Mouse (Mus musculus) spleen, adult 10 weeks (tissue): ENCODE measurements around the gene Zswim2. TPM values are rescaled to one million over a fixed set of nuclear protein-coding genes. Genes with fewer than 3 reads are reported as not detected.

Experiments used
- polyA plus RNA-seq: library from polyadenylated mRNA; stranded (reverse); fragments of 350-450 nt; fragmentation: Illumina TruSeq; extraction: RNeasy Lipid Tissue Mini Kit (QIAGEN cat#74804); gene quantifications from one replicate; pipeline ENCODE4 v1.2.3, GENCODE M21; 2015; ENCODE audit warnings: low replicate concordance; ENCODE audit not compliant: insufficient read depth

Gene Zswim2
- not detected for polyA plus RNA-seq

DNA sequence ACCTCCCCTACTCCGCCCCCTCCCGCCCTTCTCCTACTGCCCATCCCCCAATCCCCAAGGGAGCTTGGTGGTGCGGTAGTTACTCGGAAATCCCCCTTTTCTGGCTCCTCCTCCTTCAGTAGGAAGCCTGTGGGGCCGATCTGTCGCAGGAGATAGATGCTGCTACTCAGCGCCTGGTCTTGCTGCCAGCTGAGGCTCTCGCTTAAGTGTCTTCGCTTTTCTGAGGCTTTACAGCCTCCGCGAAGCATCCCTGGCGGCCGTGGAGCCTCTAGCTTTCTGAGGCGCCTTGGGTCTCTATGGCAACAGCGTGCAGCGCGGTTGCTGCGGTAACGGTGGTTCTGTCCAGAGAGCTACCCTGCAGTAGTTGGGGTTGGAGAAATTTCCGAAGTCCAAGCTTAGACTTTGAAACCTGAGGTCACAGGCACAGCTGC lies at the start of gene Zswim2:
Gene Zswim2, minus strand, starts transcription at position 298 of the 431 bp plus-strand sequence.

DNA sequence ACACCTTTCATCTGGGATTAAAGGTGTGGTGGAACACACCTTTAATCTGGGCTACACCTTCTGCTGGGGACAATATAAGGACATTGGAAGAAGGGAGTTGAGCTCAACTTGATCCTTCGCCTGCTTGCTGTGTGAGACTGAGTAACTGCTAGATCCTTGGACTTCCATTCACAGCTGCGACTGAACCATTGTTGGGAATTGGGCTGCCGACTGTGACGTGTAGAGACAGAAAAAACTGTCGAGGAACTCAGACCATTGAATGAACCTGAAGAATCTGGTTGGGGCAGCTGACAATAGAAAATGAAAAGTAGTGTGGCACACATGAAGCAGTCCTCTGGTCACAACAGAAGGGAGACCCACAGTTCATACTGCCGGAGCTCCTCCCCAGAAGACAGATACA lies 49.2 kb upstream of the Zswim2 start, which contains the start of gene Gm13691:
Gene Gm13691, plus strand, starts transcription at position 301 of the 400 bp plus-strand sequence.

DNA sequence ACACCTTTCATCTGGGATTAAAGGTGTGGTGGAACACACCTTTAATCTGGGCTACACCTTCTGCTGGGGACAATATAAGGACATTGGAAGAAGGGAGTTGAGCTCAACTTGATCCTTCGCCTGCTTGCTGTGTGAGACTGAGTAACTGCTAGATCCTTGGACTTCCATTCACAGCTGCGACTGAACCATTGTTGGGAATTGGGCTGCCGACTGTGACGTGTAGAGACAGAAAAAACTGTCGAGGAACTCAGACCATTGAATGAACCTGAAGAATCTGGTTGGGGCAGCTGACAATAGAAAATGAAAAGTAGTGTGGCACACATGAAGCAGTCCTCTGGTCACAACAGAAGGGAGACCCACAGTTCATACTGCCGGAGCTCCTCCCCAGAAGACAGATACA lies 43.4 kb upstream of the Zswim2 start, which contains the start of gene Gm13697:
Gene Gm13697, plus strand, starts transcription at position 301 of the 400 bp plus-strand sequence.

DNA sequence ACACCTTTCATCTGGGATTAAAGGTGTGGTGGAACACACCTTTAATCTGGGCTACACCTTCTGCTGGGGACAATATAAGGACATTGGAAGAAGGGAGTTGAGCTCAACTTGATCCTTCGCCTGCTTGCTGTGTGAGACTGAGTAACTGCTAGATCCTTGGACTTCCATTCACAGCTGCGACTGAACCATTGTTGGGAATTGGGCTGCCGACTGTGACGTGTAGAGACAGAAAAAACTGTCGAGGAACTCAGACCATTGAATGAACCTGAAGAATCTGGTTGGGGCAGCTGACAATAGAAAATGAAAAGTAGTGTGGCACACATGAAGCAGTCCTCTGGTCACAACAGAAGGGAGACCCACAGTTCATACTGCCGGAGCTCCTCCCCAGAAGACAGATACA lies 37.6 kb upstream of the Zswim2 start, which contains the start of gene Gm13694:
Gene Gm13694, plus strand, starts transcription at position 301 of the 400 bp plus-strand sequence.

DNA sequence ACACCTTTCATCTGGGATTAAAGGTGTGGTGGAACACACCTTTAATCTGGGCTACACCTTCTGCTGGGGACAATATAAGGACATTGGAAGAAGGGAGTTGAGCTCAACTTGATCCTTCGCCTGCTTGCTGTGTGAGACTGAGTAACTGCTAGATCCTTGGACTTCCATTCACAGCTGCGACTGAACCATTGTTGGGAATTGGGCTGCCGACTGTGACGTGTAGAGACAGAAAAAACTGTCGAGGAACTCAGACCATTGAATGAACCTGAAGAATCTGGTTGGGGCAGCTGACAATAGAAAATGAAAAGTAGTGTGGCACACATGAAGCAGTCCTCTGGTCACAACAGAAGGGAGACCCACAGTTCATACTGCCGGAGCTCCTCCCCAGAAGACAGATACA lies 31.8 kb upstream of the Zswim2 start, which contains the start of gene Gm13696:
Gene Gm13696, plus strand, starts transcription at position 301 of the 400 bp plus-strand sequence.

DNA sequence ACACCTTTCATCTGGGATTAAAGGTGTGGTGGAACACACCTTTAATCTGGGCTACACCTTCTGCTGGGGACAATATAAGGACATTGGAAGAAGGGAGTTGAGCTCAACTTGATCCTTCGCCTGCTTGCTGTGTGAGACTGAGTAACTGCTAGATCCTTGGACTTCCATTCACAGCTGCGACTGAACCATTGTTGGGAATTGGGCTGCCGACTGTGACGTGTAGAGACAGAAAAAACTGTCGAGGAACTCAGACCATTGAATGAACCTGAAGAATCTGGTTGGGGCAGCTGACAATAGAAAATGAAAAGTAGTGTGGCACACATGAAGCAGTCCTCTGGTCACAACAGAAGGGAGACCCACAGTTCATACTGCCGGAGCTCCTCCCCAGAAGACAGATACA lies 26.0 kb upstream of the Zswim2 start, which contains the start of gene Gm13695:
Gene Gm13695, plus strand, starts transcription at position 301 of the 400 bp plus-strand sequence.

DNA sequence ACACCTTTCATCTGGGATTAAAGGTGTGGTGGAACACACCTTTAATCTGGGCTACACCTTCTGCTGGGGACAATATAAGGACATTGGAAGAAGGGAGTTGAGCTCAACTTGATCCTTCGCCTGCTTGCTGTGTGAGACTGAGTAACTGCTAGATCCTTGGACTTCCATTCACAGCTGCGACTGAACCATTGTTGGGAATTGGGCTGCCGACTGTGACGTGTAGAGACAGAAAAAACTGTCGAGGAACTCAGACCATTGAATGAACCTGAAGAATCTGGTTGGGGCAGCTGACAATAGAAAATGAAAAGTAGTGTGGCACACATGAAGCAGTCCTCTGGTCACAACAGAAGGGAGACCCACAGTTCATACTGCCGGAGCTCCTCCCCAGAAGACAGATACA lies 20.2 kb upstream of the Zswim2 start, which contains the start of gene Gm13693:
Gene Gm13693, plus strand, starts transcription at position 301 of the 400 bp plus-strand sequence.

GRCm38 (mm10) chr2:83955393-83955792 lies 14.4 kb upstream of the Zswim2 start, which contains the start of gene Gm13698:
Gm13698 (plus strand) TSS chr2:83955693.

Other genes with a start within 250 kb of the Zswim2 start
- 38.3 TPM for gene Itgav, start 216.8 kb downstream of the Zswim2 start, polyA plus RNA-seq
- 1.6 TPM for gene Fam171b, start 128.6 kb downstream of the Zswim2 start, polyA plus RNA-seq
- gene Gm13698, start 14.5 kb upstream of the Zswim2 start, polyA plus RNA-seq = not detected
- gene Gm13693, start 20.3 kb upstream of the Zswim2 start, polyA plus RNA-seq = not detected
- gene Gm13695, start 26.1 kb upstream of the Zswim2 start, polyA plus RNA-seq = not detected
- gene Gm13696, start 31.9 kb upstream of the Zswim2 start, polyA plus RNA-seq = not detected
- gene Gm13694, start 37.7 kb upstream of the Zswim2 start, polyA plus RNA-seq = not detected
- not detected for gene Gm13697, start 43.5 kb upstream of the Zswim2 start, polyA plus RNA-seq
- gene Gm13691, start 49.3 kb upstream of the Zswim2 start, polyA plus RNA-seq = not detected